Mouse (Mus musculus): ENCODE results near the gene Tmem163.

GRCm38 (mm10) chr1:127484826-127485225 lies 194.5 kb downstream of the Tmem163 start:
- TF ChIP-seq POLR2A (IDR thresholded peaks at IDR 0.05; ENCODE audit: extremely low read depth, insufficient read depth, low read length) = no peak
- peak; percentile 63 for TF ChIP-seq CTCF (IDR thresholded peaks at IDR 0.05; ENCODE audit: extremely low read depth, insufficient read depth, low read length)
